Mouse (Mus musculus) MEL (cell line): ENCODE results near the gene Dgat2. TPM values are rescaled to one million over a fixed set of nuclear protein-coding genes. Genes with fewer than 3 reads are reported as not detected.

ENCODE experiments used
- DNase-seq: peaks from one replicate; pipeline ENCODE4 v3.0.0; 2011; ENCODE audit warnings: low read depth, low spot score
- H3K27ac ChIP-seq: 2 replicates; pipeline ENCODE4 v1.5.1; 2012; ENCODE audit warnings: low read depth, mild to moderate bottlenecking, control low read depth, low read length, moderate library complexity; ENCODE audit not compliant: control insufficient read depth
- H3K27me3 ChIP-seq, 2 experiments: fragments of 150-350 bp in 1 of 2; sonication (generic) in 1 of 2; 2 replicates each; pipeline ENCODE4 v1.6.1; 2012; ENCODE audit warnings: low read length in 2 of 2, mild to moderate bottlenecking in 2 of 2, improper control_type of control experiment in 1 of 2, moderate library complexity in 1 of 2; ENCODE audit not compliant: insufficient read depth in 2 of 2, control insufficient read depth in 1 of 2
- H3K36me3 ChIP-seq, 2 experiments: 2 replicates each; pipeline ENCODE4 v1.6.1; 2012 to 2014; ENCODE audit warnings: low read length in 2 of 2, improper control_type of control experiment in 1 of 2, inconsistent platforms in 1 of 2, mild to moderate bottlenecking in 1 of 2; ENCODE audit not compliant: insufficient read depth in 2 of 2, control insufficient read depth in 1 of 2
- H3K4me1 ChIP-seq, 2 experiments: fragments of 150-350 bp in 1 of 2; sonication (generic) in 1 of 2; 2 replicates each; pipeline ENCODE4 v1.6.1; 2012; ENCODE audit warnings: low read length in 2 of 2, improper control_type of control experiment in 1 of 2, mild to moderate bottlenecking in 1 of 2; ENCODE audit not compliant: insufficient read depth in 2 of 2, control insufficient read depth in 1 of 2
- H3K4me3 ChIP-seq, 2 experiments: fragments of 150-350 bp in 1 of 2; sonication (generic) in 1 of 2; 2 replicates each; pipeline ENCODE4 v1.5.1; 2012; ENCODE audit warnings: low read depth in 2 of 2, low read length in 2 of 2, mild to moderate bottlenecking in 2 of 2, moderate library complexity in 2 of 2, control low read depth in 1 of 2, improper control_type of control experiment in 1 of 2; ENCODE audit not compliant: control insufficient read depth in 1 of 2, insufficient read depth in 1 of 2
- H3K79me2 ChIP-seq: 2 replicates; pipeline ENCODE4 v1.6.1; 2012; ENCODE audit warnings: mild to moderate bottlenecking, low read length, moderate library complexity; ENCODE audit not compliant: control insufficient read depth, poor library complexity, insufficient read depth
- H3K9ac ChIP-seq: 2 replicates; pipeline ENCODE4 v1.6.1; 2012; ENCODE audit warnings: low read depth, mild to moderate bottlenecking, control low read depth, low read length, moderate library complexity; ENCODE audit not compliant: control insufficient read depth, poor library complexity, severe bottlenecking
- H3K9me3 ChIP-seq: fragments of 150-350 bp; sonication (generic); replicated peaks from 2 replicates; pipeline ENCODE4 v1.6.1; 2012; ENCODE audit warnings: mild to moderate bottlenecking, low read length, improper control_type of control experiment, moderate library complexity; ENCODE audit not compliant: insufficient read depth
- CTCF ChIP-seq, 3 experiments: IDR thresholded peaks in 2 of 3; conservative IDR thresholded peaks in 1 of 3; 2 replicates each; pipeline ENCODE4 v1.5.1; 2011 to 2012; ENCODE audit warnings: low read length in 3 of 3, low read depth in 2 of 3, mild to moderate bottlenecking in 2 of 3, improper control_type of control experiment in 1 of 3, inconsistent platforms in 1 of 3, mixed read lengths in 1 of 3, moderate library complexity in 1 of 3; ENCODE audit not compliant: control insufficient read depth in 1 of 3, insufficient read depth in 1 of 3, poor library complexity in 1 of 3, severe bottlenecking in 1 of 3
- E2F4 ChIP-seq: IDR thresholded peaks from 2 replicates; pipeline ENCODE4 v1.6.1; 2011; ENCODE audit warnings: low read depth, low read length, improper control_type of control experiment, borderline replicate concordance
- ETS1 ChIP-seq: IDR thresholded peaks from 2 replicates; pipeline ENCODE4 v1.6.1; 2012; ENCODE audit warnings: low read depth, mild to moderate bottlenecking, inconsistent platforms, low read length, improper control_type of control experiment, moderate library complexity
- HCFC1 ChIP-seq: IDR thresholded peaks from 2 replicates; pipeline ENCODE4 v1.6.1; 2012; ENCODE audit warnings: low read depth, mild to moderate bottlenecking, inconsistent platforms, low read length, improper control_type of control experiment, moderate library complexity
- KAT2A ChIP-seq: conservative IDR thresholded peaks from 2 replicates; pipeline ENCODE4 v1.6.1; 2012; ENCODE audit warnings: low read depth, low read length, improper control_type of control experiment, inconsistent platforms
- MAFK ChIP-seq: IDR thresholded peaks from 2 replicates; pipeline ENCODE4 v1.6.1; 2011; ENCODE audit warnings: low read depth, mild to moderate bottlenecking, low read length, improper control_type of control experiment, borderline replicate concordance
- MYB ChIP-seq: IDR thresholded peaks from 2 replicates; pipeline ENCODE4 v1.6.1; 2011; ENCODE audit warnings: mild to moderate bottlenecking, low read depth, low read length, improper control_type of control experiment
- RCOR1 ChIP-seq: IDR thresholded peaks from 2 replicates; pipeline ENCODE4 v1.6.1; 2012; ENCODE audit warnings: low read depth, mild to moderate bottlenecking, inconsistent platforms, low read length, improper control_type of control experiment
- TBP ChIP-seq: IDR thresholded peaks from 2 replicates; pipeline ENCODE4 v1.8.0; 2011; ENCODE audit warnings: low read depth, low read length, improper control_type of control experiment
- TCF12 ChIP-seq: IDR thresholded peaks from 2 replicates; pipeline ENCODE4 v1.6.1; 2014; ENCODE audit warnings: low read depth, mild to moderate bottlenecking, inconsistent platforms, low read length, improper control_type of control experiment, moderate library complexity
- USF1 ChIP-seq: IDR thresholded peaks from 2 replicates; pipeline ENCODE4 v1.6.1; 2014; ENCODE audit warnings: low read depth, mild to moderate bottlenecking, inconsistent platforms, low read length, improper control_type of control experiment, moderate library complexity
- ZC3H11A ChIP-seq: IDR thresholded peaks from 2 replicates; pipeline ENCODE4 v1.6.1; 2012; ENCODE audit warnings: low read depth, mild to moderate bottlenecking, inconsistent platforms, low read length, improper control_type of control experiment
- ZKSCAN1 ChIP-seq: IDR thresholded peaks from 2 replicates; pipeline ENCODE4 v1.6.1; 2012; ENCODE audit warnings: low read depth, mild to moderate bottlenecking, inconsistent platforms, low read length, improper control_type of control experiment, moderate library complexity
- ZMIZ1 ChIP-seq: IDR thresholded peaks from 2 replicates; pipeline ENCODE4 v1.6.1; 2012; ENCODE audit warnings: low read depth, mild to moderate bottlenecking, inconsistent platforms, low read length, improper control_type of control experiment, moderate library complexity
- polyA plus RNA-seq, 2 experiments: library from polyadenylated mRNA; stranded (reverse) in 1 of 2; unstranded in 1 of 2; fragments of >175 nt in 1 of 2; fragments of >200 nt in 1 of 2; gene quantifications; 2 replicates each; pipeline versions ENCODE4 v1.2.1 to v1.2.4; 2012; ENCODE audit warnings: low replicate concordance in 2 of 2, low read depth in 1 of 2; ENCODE audit not compliant: insufficient read length in 2 of 2, insufficient read depth in 1 of 2, missing spikeins in 1 of 2
- total RNA-seq: library from RNA; depleted of rRNA; stranded (reverse); fragments of 300-350 nt; gene quantifications from 2 replicates; pipeline ENCODE4 v1.2.3, GENCODE M21; 2012

Gene Dgat2
- total and polyA plus RNA-seq, 3 experiments: 4.1 to 7.7 TPM; not detected in 1

DNA sequence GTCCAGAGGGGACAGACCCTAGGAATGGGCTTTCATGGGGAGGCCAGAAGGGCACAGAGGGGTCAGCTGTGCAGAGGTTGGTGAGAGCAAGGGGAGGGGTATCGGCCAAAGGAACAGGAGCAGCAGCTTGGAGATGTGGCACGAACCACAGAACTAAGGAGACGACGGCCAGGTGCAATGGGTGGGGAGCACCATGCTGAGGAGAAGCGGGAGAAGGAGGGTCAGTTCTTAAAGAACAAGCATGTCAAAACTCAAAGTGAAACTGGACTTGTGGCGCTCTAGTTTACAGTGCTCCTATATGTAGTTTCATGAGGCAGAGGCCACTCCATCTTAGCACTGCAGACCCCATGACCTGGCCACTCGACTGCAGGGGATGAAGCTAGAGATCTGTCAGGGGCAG, 35.0 kb downstream of the Dgat2 start:
- H3K79me2 ChIP-seq: no peaks in the 10 kb centered on the region
- H3K36me3 ChIP-seq: no peaks in the 10 kb centered on the region
- no peak overlapping the region for H3K4me3 ChIP-seq
- no peak overlapping the region for H3K9ac ChIP-seq
- no peak overlapping the region for H3K27ac ChIP-seq
- H3K9me3 ChIP-seq: no peaks in the 10 kb centered on the region
- no peak for TF ChIP-seq HCFC1
- TF ChIP-seq MAFK: no peak
- TF ChIP-seq KAT2A: no peak
- TF ChIP-seq TBP: no peak
- no peak for TF ChIP-seq ZMIZ1
- TF ChIP-seq E2F4: no peak
- TF ChIP-seq USF1: no peak
- no peak for TF ChIP-seq ZKSCAN1
- TF ChIP-seq MYB: no peak
- TF ChIP-seq CTCF (IDR thresholded peaks at IDR 0.05 in 2 of 3, conservative IDR thresholded peaks at IDR 0.05 in 1 of 3; ENCODE audit: control insufficient read depth in 1 of 3, insufficient read depth in 1 of 3, low read depth in 2 of 3, low read length in 3 of 3, poor library complexity in 1 of 3, severe bottlenecking in 1 of 3): no peak
- TF ChIP-seq, all 39 proteins: peak for 0
- no peak for DNase-seq
- H3K27me3 ChIP-seq: no peaks in the 10 kb centered on the region
- no peaks in the 10 kb centered on the region for H3K4me1 ChIP-seq

DNA sequence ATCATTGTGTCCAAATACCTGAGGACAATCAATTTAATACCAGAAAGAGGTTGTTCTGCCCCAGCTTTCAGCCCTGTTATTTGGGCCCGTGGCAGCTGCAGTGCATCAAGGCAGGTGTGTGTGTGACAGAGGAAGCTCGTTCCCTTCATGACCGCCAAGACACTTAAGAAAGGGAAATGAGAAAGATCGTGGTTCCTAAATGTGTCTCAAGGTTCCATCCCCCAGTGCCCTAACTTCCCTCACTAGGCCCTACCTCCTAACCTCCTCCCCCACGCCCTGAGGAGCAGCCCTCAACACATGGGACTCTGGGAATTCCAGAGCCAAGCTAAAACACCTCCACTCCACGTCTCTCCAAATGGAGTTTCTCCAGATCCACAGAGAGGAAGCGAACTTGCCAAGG, 35.6 kb downstream of the Dgat2 start:
- Histone ChIP-seq H3K36me3 (no peaks in the 10 kb centered on the region), H3K27me3 (no peaks in the 10 kb centered on the region), H3K9ac (no peak overlapping the region), H3K4me3 (no peak overlapping the region), H3K4me1 (no peaks in the 10 kb centered on the region), H3K27ac (no peak overlapping the region), H3K9me3 (no peaks in the 10 kb centered on the region), H3K79me2 (no peaks in the 10 kb centered on the region)
- TF ChIP-seq HCFC1 (no peak), ETS1 (no peak), CTCF (IDR thresholded peaks at IDR 0.05 in 2 of 3, conservative IDR thresholded peaks at IDR 0.05 in 1 of 3; ENCODE audit: control insufficient read depth in 1 of 3, insufficient read depth in 1 of 3, low read depth in 2 of 3, low read length in 3 of 3, poor library complexity in 1 of 3, severe bottlenecking in 1 of 3) (no peak), TCF12 (no peak)
- no peak for DNase-seq

DNA sequence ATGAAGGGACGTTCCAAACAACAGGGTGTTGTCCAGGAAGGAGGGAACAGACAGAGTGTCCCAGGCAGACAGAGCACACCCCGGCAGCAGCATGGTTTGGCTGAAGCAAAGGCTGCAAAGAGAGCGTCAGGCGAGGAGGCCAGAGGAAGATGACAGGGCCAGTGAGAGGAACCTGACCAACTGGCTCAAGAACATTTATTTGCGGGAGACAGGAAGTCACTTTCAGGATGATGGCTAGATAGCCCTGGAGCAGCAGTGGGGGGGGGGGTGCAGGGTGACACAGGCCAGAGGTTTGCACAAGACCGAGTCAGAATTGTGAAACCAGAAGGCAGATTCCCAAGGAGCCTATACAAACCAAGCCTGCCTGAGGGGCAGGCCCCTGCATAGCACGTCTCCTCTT, 36.5 kb downstream of the Dgat2 start:
- H3K79me2 ChIP-seq: no peaks in the 10 kb centered on the region
- H3K9ac ChIP-seq: no peak overlapping the region
- no peaks in the 10 kb centered on the region for H3K36me3 ChIP-seq
- H3K4me3 ChIP-seq: no peak overlapping the region
- H3K9me3 ChIP-seq: no peaks in the 10 kb centered on the region
- no peak for DNase-seq
- TF ChIP-seq KAT2A: no peak
- TF ChIP-seq RCOR1: no peak
- TF ChIP-seq ZC3H11A: no peak
- no peak overlapping the region for H3K27ac ChIP-seq
- no peaks in the 10 kb centered on the region for H3K4me1 ChIP-seq
- H3K27me3 ChIP-seq: no peaks in the 10 kb centered on the region
